Mouse (Mus musculus): ENCODE results near the gene Alcam. TPM values are rescaled to one million over a fixed set of nuclear protein-coding genes. Genes with fewer than 3 reads are reported as not detected.

The Alcam gene
- polyA plus RNA-seq, 1 experiment from 2014 or later: 6.6 TPM

GRCm38 (mm10) chr16:52343467-52344033, 110.3 kb downstream of the Alcam start:
- H3K4me3 ChIP-seq (replicated peaks): no peak overlapping the region
- H3K36me3 ChIP-seq: no peaks in the 10 kb centered on the region
- no peaks in the 10 kb centered on the region for H3K4me1 ChIP-seq (replicated peaks)
- no peak overlapping the region for H3K4me2 ChIP-seq
- H3K9me3 ChIP-seq (replicated peaks): no peaks in the 10 kb centered on the region
- no peaks in the 10 kb centered on the region for H3K27me3 ChIP-seq
- DNase-seq: no peak
- no peak for ATAC-seq (ENCODE audit: low read depth)
- H3K9ac ChIP-seq: no peak overlapping the region
- WGBS (ENCODE audit: insufficient replicate concordance): 48% methylated on average over 2 of the region's 2 CpGs
- H3K27ac ChIP-seq: no peak overlapping the region

- Histone ChIP-seq H3K4me1 (replicated peaks) (no peaks in the 10 kb centered on the region), H3K9me3 (replicated peaks) (no peaks in the 10 kb centered on the region), H3K36me3 (no peaks in the 10 kb centered on the region), H3K4me2 (no peak overlapping the region), H3K4me3 (replicated peaks) (no peak overlapping the region), H3K9ac (no peak overlapping the region), H3K27ac (no peak overlapping the region), H3K27me3 (no peaks in the 10 kb centered on the region)
- ATAC-seq (ENCODE audit: low read depth): no peak
- WGBS (ENCODE audit: insufficient replicate concordance): 50% methylated on average over 8 of the region's 8 CpGs
- DNase-seq: no peak
Measured at GRCm38 (mm10) chr16:52342694-52343466, 111.0 kb downstream of the Alcam start.

GRCm38 (mm10) chr16:52334084-52334483, 119.8 kb downstream of the Alcam start:
- no peak overlapping the region for H3K9ac ChIP-seq
- H3K27me3 ChIP-seq: no peaks in the 10 kb centered on the region
- DNase-seq (no peak), ATAC-seq (ENCODE audit: low read depth) (no peak)
- no peaks in the 10 kb centered on the region for H3K36me3 ChIP-seq
- peaks cover 6% of the 10 kb centered on the region; the same call in 1 of the 2 replicates for H3K4me1 ChIP-seq (replicated peaks)
- no peaks in the 10 kb centered on the region for H3K9me3 ChIP-seq (replicated peaks)
- H3K4me2 ChIP-seq: no peak overlapping the region
- H3K27ac ChIP-seq: peak overlapping the region; percentile 53; the same call in 1 of the 2 replicates
- no peak overlapping the region for H3K4me3 ChIP-seq (replicated peaks)
- WGBS (ENCODE audit: insufficient replicate concordance): 68% methylated on average over 4 of the region's 4 CpGs

GRCm38 (mm10) chr16:52333631-52334030, 120.2 kb downstream of the Alcam start:
- Histone ChIP-seq H3K4me3 (replicated peaks) (no peak overlapping the region), H3K4me1 (replicated peaks) (peaks cover 6% of the 10 kb centered on the region; the same call in 1 of the 2 replicates), H3K9ac (no peak overlapping the region), H3K27ac (no peak overlapping the region), H3K9me3 (replicated peaks) (no peaks in the 10 kb centered on the region), H3K4me2 (no peak overlapping the region), H3K36me3 (no peaks in the 10 kb centered on the region), H3K27me3 (no peaks in the 10 kb centered on the region)
- DNase-seq: no peak
- WGBS (ENCODE audit: insufficient replicate concordance): 63% methylated on average over 5 of the region's 5 CpGs
- ATAC-seq (ENCODE audit: low read depth): peak; percentile 88

GRCm38 (mm10) chr16:52331341-52331830, 122.5 kb downstream of the Alcam start:
- Histone ChIP-seq H3K4me3 (replicated peaks) (no peak overlapping the region), H3K27ac (no peak overlapping the region), H3K9ac (no peak overlapping the region), H3K9me3 (replicated peaks) (no peaks in the 10 kb centered on the region), H3K4me1 (replicated peaks) (peaks cover 6% of the 10 kb centered on the region; the same call in 1 of the 2 replicates), H3K36me3 (no peaks in the 10 kb centered on the region), H3K27me3 (no peaks in the 10 kb centered on the region), H3K4me2 (no peak overlapping the region)
- DNase-seq (no peak), ATAC-seq (ENCODE audit: low read depth) (no peak)
- WGBS (ENCODE audit: insufficient replicate concordance): 61% methylated on average over 3 of the region's 3 CpGs

GRCm38 (mm10) chr16:52329420-52329819, 124.5 kb downstream of the Alcam start:
- Histone ChIP-seq H3K9me3 (replicated peaks) (no peaks in the 10 kb centered on the region), H3K27me3 (no peaks in the 10 kb centered on the region), H3K4me2 (no peak overlapping the region), H3K27ac (no peak overlapping the region), H3K9ac (no peak overlapping the region), H3K4me3 (replicated peaks) (no peak overlapping the region), H3K36me3 (no peaks in the 10 kb centered on the region), H3K4me1 (replicated peaks) (peaks cover 6% of the 10 kb centered on the region; the same call in 1 of the 2 replicates)
- ATAC-seq (ENCODE audit: low read depth) (no peak), DNase-seq (no peak)
- 48% methylated on average over 2 of the region's 2 CpGs for WGBS (ENCODE audit: insufficient replicate concordance)

GRCm38 (mm10) chr16:52319229-52319628, 134.6 kb downstream of the Alcam start:
- Histone ChIP-seq H3K4me3 (replicated peaks) (no peak overlapping the region), H3K36me3 (no peaks in the 10 kb centered on the region), H3K27me3 (no peaks in the 10 kb centered on the region), H3K9ac (no peak overlapping the region), H3K4me2 (no peak overlapping the region), H3K27ac (no peak overlapping the region), H3K4me1 (replicated peaks) (no peaks in the 10 kb centered on the region), H3K9me3 (replicated peaks) (no peaks in the 10 kb centered on the region)
- WGBS (ENCODE audit: insufficient replicate concordance): 54% methylated on average over 1 of the region's 1 CpGs
- no peak for ATAC-seq (ENCODE audit: low read depth)
- no peak for DNase-seq

- Histone ChIP-seq H3K27ac (no peak overlapping the region), H3K4me2 (no peak overlapping the region), H3K36me3 (no peaks in the 10 kb centered on the region), H3K27me3 (no peaks in the 10 kb centered on the region), H3K4me3 (replicated peaks) (no peak overlapping the region), H3K4me1 (replicated peaks) (no peaks in the 10 kb centered on the region), H3K9ac (no peak overlapping the region), H3K9me3 (replicated peaks) (no peaks in the 10 kb centered on the region)
- peak; percentile 6 for DNase-seq
- WGBS (ENCODE audit: insufficient replicate concordance): 19% methylated on average over 9 of the region's 9 CpGs
- 0 out of 2 replicates have a peak, but pooled peaks have one; percentile 41 for ATAC-seq (ENCODE audit: low read depth)
Measured at GRCm38 (mm10) chr16:52311073-52311472, 142.8 kb downstream of the Alcam start.

GRCm38 (mm10) chr16:52307016-52307415, 146.9 kb downstream of the Alcam start:
- Histone ChIP-seq H3K27ac (no peak overlapping the region), H3K4me1 (replicated peaks) (no peaks in the 10 kb centered on the region), H3K36me3 (no peaks in the 10 kb centered on the region), H3K27me3 (no peaks in the 10 kb centered on the region), H3K4me2 (no peak overlapping the region), H3K9me3 (replicated peaks) (no peaks in the 10 kb centered on the region), H3K4me3 (replicated peaks) (no peak overlapping the region), H3K9ac (no peak overlapping the region)
- DNase-seq (no peak), ATAC-seq (ENCODE audit: low read depth) (no peak)
- WGBS (ENCODE audit: insufficient replicate concordance): 51% methylated on average over 2 of the region's 2 CpGs

GRCm38 (mm10) chr16:52303532-52303902, 150.4 kb downstream of the Alcam start:
- no peak for DNase-seq
- no peak overlapping the region for H3K9ac ChIP-seq
- no peaks in the 10 kb centered on the region for H3K36me3 ChIP-seq
- no peaks in the 10 kb centered on the region for H3K4me1 ChIP-seq (replicated peaks)
- H3K9me3 ChIP-seq (replicated peaks): no peaks in the 10 kb centered on the region
- no peak overlapping the region for H3K4me3 ChIP-seq (replicated peaks)
- no peak overlapping the region for H3K4me2 ChIP-seq
- no peak for ATAC-seq (ENCODE audit: low read depth)
- no peak overlapping the region for H3K27ac ChIP-seq
- WGBS (ENCODE audit: insufficient replicate concordance): 63% methylated on average over 4 of the region's 4 CpGs
- no peaks in the 10 kb centered on the region for H3K27me3 ChIP-seq

GRCm38 (mm10) chr16:52302790-52303531, 150.9 kb downstream of the Alcam start:
- ATAC-seq (ENCODE audit: low read depth): no peak
- H3K27ac ChIP-seq: no peak overlapping the region
- H3K9me3 ChIP-seq (replicated peaks): no peaks in the 10 kb centered on the region
- no peak overlapping the region for H3K9ac ChIP-seq
- no peak for DNase-seq
- no peak overlapping the region for H3K4me2 ChIP-seq
- H3K36me3 ChIP-seq: no peaks in the 10 kb centered on the region
- H3K4me3 ChIP-seq (replicated peaks): no peak overlapping the region
- WGBS (ENCODE audit: insufficient replicate concordance): 71% methylated on average over 9 of the region's 9 CpGs
- no peaks in the 10 kb centered on the region for H3K4me1 ChIP-seq (replicated peaks)
- H3K27me3 ChIP-seq: no peaks in the 10 kb centered on the region

Data from liver, embryonic 13.5 days (tissue).